Mouse (Mus musculus) stomach, postnatal 0 days (tissue): ENCODE data around the gene Nacc1.

ENCODE experiments used
- CTCF ChIP-seq: IDR thresholded peaks from 2 replicates; pipeline ENCODE4 v1.5.1; 2016; ENCODE audit warnings: antibody characterized with exemption, low read depth, mild to moderate bottlenecking, moderate library complexity
- EP300 ChIP-seq: optimal IDR thresholded peaks from 2 replicates; pipeline ENCODE3; 2016; ENCODE audit warnings: antibody characterized with exemption

GRCm38 (mm10) chr8:84657203-84657602 is 30.5 kb downstream of the Nacc1 start:
- no peak for TF ChIP-seq CTCF
- TF ChIP-seq EP300: no peak
